Mouse (Mus musculus) heart, postnatal 0 days (tissue): ENCODE data around the gene Tmem30c.

ENCODE experiments used
- CTCF ChIP-seq: IDR thresholded peaks from 2 replicates; pipeline ENCODE4 v1.5.1; 2016; ENCODE audit warnings: antibody characterized with exemption, control low read depth, low read depth
- EP300 ChIP-seq: IDR thresholded peaks from 2 replicates; pipeline ENCODE4 v1.6.1; 2016; ENCODE audit warnings: antibody characterized with exemption, low read depth

DNA sequence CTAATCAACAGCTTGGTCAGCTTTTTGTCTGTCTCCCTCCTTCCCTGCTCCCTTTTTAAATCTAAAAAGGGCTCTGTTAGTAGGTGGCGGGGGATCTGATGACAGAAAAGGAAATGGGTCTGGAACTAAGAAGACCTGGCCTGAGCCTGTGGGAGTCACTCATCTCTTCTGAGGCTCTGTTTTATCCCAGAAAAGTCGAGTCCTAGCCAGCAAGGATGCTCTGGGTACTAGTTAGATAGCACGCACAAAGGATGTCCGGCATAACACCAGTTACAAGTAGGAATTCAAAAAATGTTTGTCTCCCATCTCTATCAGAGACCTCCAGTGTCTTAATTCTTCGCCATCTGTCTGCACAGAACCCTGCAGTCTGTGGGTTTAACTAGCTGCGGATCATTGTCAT lies 12.8 kb upstream of the Tmem30c start:
- TF ChIP-seq CTCF (no peak), EP300 (no peak)
